Mouse (Mus musculus): ENCODE data around the gene Fam214b.

Gene Fam214b

DNA sequence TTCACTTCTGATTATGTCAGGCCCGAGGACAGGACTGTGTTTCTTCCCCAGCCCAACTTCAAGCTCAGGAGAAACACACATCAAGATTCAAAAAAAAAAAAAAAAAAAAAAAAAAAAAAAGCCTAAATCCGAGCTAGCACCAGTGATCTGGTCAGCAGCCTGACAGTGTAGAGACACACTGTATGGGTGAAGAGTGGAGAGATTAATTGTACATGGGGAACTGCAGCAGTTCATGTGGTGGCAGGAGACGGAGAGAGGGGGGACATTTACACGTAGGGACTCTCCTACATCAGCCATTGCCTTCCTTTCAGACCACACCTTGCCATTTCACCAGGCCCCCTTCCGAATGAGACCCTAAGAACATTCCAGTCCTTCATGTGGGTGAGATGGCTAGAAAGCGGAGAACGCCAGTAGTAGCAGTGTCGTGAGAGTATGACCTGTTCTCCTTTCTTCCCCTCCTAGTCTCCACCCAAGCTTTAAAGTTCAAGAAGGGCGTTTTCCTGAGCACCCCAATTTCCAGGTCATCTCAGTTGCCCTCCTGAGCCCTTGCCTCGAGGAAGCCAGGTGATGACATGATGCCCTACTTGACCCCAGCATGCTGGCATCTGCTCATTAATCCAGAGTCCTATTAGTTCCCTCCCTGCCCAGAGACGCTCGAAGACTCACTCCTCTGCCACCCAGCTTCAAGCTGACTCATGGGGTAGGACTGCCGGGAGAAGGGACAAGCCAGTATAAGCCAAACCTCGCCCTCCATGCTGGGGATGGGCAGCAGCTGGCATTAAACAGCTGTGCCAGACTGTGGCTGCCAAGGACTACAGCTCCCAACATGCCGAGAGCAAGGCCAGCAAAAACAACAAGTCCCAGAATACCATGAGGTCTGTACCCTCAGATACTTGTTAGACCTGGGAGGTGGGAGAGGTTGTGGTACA lies 7.2 kb downstream of the Fam214b start:
- DNase-seq = peak; percentile 41

DNA sequence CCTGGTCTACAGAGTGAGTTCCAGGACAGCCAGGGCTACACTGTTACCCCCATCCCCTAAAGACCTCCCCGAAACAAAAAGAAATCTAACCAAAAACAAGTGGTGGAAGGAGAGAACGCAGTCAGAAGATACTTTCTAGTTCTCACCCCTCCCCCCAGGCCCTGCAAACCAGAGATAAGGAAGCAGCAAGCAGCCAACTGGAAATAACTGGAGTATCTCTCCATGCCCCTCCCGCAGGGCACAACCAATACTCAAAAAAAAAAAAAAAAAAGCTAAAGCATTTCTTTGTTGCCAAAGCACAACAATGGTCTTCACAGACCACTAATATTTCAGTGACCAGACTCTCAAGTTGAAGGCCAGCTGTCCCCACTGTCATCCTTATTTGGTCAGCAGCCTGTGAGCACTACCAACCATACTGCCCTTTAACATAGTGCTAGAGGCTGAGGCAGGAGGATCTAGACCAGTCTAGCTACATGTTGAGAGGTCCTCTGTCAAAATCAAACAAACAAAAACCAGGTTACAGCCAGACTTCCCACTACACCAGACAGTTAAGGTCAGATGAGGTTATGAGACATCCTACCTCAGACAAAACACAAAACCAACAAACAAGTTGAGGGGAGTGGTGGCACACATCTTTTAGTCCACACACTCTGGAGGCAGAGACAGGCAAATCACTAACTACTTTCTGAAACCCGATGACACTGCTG lies 8.0 kb downstream of the Fam214b start:
- DNase-seq = no peak

DNA sequence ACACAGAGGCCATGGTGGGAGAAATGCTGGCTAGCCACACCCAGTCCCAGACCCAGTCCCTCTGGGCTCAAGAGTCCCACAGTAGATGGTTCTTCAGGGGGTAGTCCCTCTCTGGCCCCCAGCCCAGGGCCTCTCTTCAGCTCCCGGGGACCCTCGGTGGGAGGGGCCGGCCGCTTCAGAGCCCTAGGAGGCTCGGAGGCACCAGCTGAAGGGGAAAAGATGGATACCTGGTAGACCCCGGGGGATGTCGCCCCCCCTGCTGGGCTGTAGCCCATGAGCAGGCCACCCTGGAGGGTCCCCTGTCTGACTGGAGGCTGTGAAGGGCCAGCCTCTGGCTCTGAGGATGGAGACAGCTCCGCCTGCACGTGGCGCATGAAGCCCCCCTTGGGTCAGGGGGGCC lies 9.7 kb downstream of the Fam214b start:
- DNase-seq = no peak

- DNase-seq = no peak
Observed at GRCm38 (mm10) chr4:43035851-43036250, 10.2 kb downstream of the Fam214b start.

- DNase-seq = no peak
Observed at GRCm38 (mm10) chr4:43033481-43033880, 12.5 kb downstream of the Fam214b start.

GRCm38 (mm10) chr4:43032501-43032900 lies 13.5 kb downstream of the Fam214b start:
- DNase-seq = no peak

GRCm38 (mm10) chr4:43031237-43031995 lies 14.6 kb downstream of the Fam214b start, which contains the start of gene Stoml2:
Stoml2 (minus strand) TSS chr4:43031710.
- DNase-seq = peak; percentile 96

- no peak for DNase-seq
Observed at GRCm38 (mm10) chr4:43030780-43031230, 15.2 kb downstream of the Fam214b start.

- DNase-seq = no peak
Observed at GRCm38 (mm10) chr4:43030352-43030751, 15.7 kb downstream of the Fam214b start.

- no peak for DNase-seq
Observed at GRCm38 (mm10) chr4:43029749-43030148, 16.3 kb downstream of the Fam214b start.

DNA sequence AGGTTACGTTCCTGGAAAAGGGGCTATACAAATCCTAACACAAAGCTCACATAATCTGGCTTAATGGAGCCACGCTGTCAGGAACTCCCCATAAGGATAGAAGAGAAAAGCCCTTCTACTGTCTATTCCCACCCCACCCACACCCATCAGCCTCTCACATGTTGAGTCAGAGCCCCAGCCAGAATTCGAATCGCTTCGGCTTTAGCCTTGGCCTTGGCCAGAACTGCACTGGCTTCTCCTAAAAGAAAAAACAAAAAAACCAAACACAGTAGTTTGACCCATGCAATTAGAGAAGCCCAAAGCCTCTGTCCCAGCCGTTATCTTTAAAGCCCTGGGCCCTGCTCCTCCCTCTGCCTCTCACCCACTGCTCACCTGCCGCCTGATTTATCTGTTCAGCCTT lies 16.9 kb downstream of the Fam214b start:
- DNase-seq = no peak

GRCm38 (mm10) chr4:43025084-43025960 lies 20.7 kb downstream of the Fam214b start, which contains the start of gene Pigo:
Pigo (minus strand) TSS chr4:43025819.
- DNase-seq = peak; percentile 98

DNA sequence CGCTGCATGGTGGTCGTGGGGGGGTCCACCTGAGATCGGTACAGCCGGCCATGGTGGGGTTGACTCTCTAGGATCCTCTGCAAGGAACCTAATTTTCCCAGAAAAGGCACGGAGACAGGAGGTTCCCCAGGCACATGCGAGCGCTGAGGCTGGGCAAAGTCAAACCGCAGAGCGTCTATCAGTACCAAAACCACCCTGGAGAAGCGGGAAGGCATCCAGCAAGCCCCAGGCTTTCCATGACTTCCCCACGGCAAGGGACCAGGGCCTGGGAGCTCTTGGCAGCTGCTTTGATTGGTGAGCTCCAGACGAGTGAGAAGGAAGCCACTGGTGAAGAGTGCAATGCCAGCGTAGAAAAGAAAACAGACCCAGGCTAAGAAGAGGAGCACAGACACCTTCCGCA lies 21.3 kb downstream of the Fam214b start:
- no peak for DNase-seq

DNA sequence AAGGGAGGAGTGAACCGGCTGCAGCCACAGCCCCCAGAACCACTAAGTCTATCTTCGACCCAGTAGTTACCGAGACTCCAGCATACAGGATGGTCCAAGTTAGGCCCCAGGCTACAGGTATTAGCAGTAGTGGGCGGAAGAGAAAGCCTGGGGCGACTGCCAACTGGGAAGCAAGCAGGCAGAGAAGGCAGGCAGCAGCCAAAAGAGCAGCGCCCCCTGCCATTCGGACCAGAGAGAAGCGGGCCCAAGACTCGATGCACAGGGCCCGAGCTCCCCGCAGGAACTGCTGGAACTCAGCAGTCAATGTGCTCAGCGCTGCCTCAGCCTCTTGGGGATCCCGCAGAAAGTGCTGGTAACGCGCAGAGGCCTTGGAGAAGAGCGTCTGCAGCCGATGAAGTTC lies 24.7 kb downstream of the Fam214b start:
- no peak for DNase-seq

GRCm38 (mm10) chr4:43020876-43021275 lies 25.1 kb downstream of the Fam214b start:
- DNase-seq = no peak

- no peak for DNase-seq
Observed at GRCm38 (mm10) chr4:43019641-43020465, 26.2 kb downstream of the Fam214b start.

GRCm38 (mm10) chr4:43019176-43019575 lies 26.8 kb downstream of the Fam214b start:
- DNase-seq = no peak

DNA sequence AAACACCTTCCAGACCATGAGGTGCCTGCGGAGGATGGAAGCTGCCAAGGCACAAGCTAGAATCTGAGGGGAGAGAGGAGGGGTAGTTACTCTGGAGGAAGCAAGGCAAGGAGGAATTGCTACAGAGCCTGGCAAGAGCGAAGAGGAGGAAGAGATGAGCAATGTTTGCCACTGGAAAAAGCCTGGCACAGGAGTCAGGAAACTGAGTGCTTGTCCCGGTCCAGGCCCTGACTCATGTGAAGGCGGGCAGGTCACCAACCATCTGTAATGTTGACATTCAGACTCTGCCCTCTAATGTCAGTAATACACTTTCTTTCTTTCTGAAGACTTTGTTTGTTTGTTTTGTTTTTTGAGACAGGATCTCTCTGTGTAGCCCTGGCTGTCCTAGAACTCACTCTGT lies 27.9 kb downstream of the Fam214b start:
- no peak for DNase-seq

DNA sequence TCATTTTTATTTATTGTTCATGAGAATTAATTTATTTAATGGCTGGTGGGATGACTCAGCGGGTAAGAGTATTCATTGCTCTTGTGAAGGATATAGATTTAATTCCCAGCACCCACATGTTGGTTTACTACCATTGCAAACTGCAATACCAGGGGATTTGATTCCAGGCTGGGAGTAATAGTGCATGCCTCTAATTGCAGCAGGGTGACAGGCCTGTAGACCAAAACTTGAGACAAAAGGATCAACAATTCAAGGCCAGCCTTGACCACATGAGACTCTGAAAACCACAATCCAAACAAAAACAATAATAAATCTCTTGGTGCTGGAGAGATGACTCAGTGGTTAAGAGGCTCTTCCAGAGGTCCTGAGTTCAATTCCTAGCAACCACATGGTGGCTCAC lies 33.9 kb downstream of the Fam214b start:
- DNase-seq = peak; percentile 28

- peak; percentile 81 for DNase-seq
Observed at GRCm38 (mm10) chr4:43010161-43011038, 35.6 kb downstream of the Fam214b start, which contains the start of gene Fancg. Fancg (minus strand) TSS chr4:43010506.

All from cerebellum, adult 9-10 months (tissue).